Mouse (Mus musculus): ENCODE data around the gene Eno2.

- TF ChIP-seq CTCF (IDR thresholded peaks at IDR 0.05; ENCODE audit: control insufficient read depth, insufficient read depth, low read length) (no peak), POLR2A (IDR thresholded peaks at IDR 0.05; ENCODE audit: borderline replicate concordance, control insufficient read depth, low read depth, low read length) (no peak)
Measured at GRCm38 (mm10) chr6:124737040-124737439, 32.4 kb downstream of the Eno2 start.
